Mouse (Mus musculus) limb, embryonic 11.5 days (tissue): ENCODE results near the gene Thada. TPM values are rescaled to one million over a fixed set of nuclear protein-coding genes. Genes with fewer than 3 reads are reported as not detected.

Source experiments
- ATAC-seq: fragments of 200-750 bp; cut with Nextera tagmentation; 2 replicates; pipeline ENCODE4 v1.8.0; 2017; ENCODE audit warnings: low read depth; ENCODE audit not compliant: insufficient number of reproducible peaks, low FRiP score, low TSS enrichment
- DNase-seq: peaks from one replicate; pipeline ENCODE4 v3.0.0-alpha.2; 2015; ENCODE audit warnings: low spot score
- H3K27ac ChIP-seq: fragments of 300-500 bp; sonication (generic); replicated peaks from 2 replicates; pipeline ENCODE4 v1.5.1; 2014; ENCODE audit warnings: low read depth, mild to moderate bottlenecking, low read length
- H3K27me3 ChIP-seq: fragments of 300-500 bp; sonication (generic); 2 replicates; pipeline ENCODE4 v1.6.1; 2014; ENCODE audit warnings: mild to moderate bottlenecking, low read length, mixed read lengths; ENCODE audit not compliant: control insufficient read depth, insufficient read depth
- H3K36me3 ChIP-seq: fragments of 300-500 bp; sonication (generic); 2 replicates; pipeline ENCODE4 v1.6.1; 2014; ENCODE audit warnings: mild to moderate bottlenecking, low read length, moderate library complexity, mixed read lengths; ENCODE audit not compliant: control insufficient read depth, insufficient read depth
- H3K4me1 ChIP-seq: fragments of 300-500 bp; sonication (generic); 2 replicates; pipeline ENCODE4 v1.6.1; 2014; ENCODE audit warnings: low read length, mixed read lengths; ENCODE audit not compliant: control insufficient read depth, insufficient read depth
- H3K4me2 ChIP-seq: fragments of 300-500 bp; sonication (generic); 2 replicates; pipeline ENCODE4 v1.6.1; 2014; ENCODE audit warnings: low read depth, mild to moderate bottlenecking, moderate library complexity; ENCODE audit not compliant: severe bottlenecking
- H3K4me3 ChIP-seq: fragments of 300-500 bp; sonication (generic); 2 replicates; pipeline ENCODE4 v1.5.1; 2014; ENCODE audit warnings: low read depth, low read length
- H3K9ac ChIP-seq: fragments of 300-500 bp; sonication (generic); 2 replicates; pipeline ENCODE4 v1.6.1; 2014; ENCODE audit warnings: mild to moderate bottlenecking, low read length
- H3K9me3 ChIP-seq: fragments of 300-500 bp; sonication (generic); 2 replicates; pipeline ENCODE4 v1.6.1; 2016; ENCODE audit warnings: low read length; ENCODE audit not compliant: control insufficient read depth
- WGBS: fragments of 180-500 bp; shearing (Covaris S2); extraction: QIAGEN DNeasy Blood & Tissue Kit; methylation state at CpG from one replicate; pipeline ENCODE4 v1.1.7; 2014; 5-methylcytosine and 5-hydroxymethylcytosine counted together
- polyA plus RNA-seq: library from polyadenylated mRNA; unstranded; fragments of >200 nt; fragmentation: Nextera tagmentation; extraction: Ambion mirVana; gene quantifications from 2 replicates; pipeline ENCODE4 v1.2.1, GENCODE M21; 2014

Thada gene
- polyA plus RNA-seq, 1 experiment from 2014 or later: 12.6 TPM

DNA sequence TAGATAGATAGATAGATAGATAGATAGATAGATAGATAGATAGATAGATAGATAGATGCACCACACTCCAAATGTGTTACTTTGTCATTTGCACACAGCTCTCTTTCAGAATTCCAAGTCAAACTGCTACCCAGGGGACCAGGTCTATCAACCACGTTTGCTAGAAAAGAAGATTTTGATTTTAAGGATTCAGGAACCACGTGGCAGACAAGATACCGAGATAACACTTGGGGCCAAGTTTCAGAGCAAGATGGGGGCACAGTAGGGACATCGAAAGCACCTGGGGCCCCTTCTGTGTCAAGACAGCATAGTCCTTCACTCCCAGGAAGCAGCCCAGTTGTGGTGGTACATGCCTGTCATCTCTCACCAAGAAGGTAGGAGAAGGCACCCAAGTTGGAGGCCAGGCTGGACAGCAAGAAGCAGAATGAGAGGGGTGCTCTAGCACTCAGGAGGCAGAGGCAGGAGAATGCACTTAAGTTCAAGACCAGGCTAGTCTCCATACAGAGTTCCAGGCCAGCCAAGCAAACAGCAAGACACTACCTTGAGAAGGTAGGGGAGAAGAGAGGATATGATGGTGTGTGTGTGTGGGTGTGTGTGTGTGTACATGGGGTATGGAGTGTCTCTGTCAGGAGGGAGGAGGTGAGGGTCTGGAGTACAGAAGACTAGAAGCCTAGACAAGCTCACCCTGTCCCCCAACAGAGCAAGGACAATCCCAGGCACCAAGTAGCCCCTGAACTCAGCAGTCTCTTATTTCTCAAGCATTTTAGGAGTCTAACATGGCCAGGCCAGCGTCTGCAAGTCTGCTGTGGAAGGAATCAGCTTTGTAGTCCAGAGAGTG is 321.0 kb downstream of the Thada start:
- DNase-seq (no peak), ATAC-seq (no peak)
- peaks cover 39% of the 10 kb centered on the region for H3K4me1 ChIP-seq
- H3K27ac ChIP-seq: no peak overlapping the region
- no peak overlapping the region for H3K4me2 ChIP-seq
- H3K9me3 ChIP-seq: no peaks in the 10 kb centered on the region
- no peak overlapping the region for H3K9ac ChIP-seq
- 79% methylated on average over 5 of the region's 5 CpGs for WGBS
- H3K4me3 ChIP-seq: no peak overlapping the region
- H3K27me3 ChIP-seq: no peaks in the 10 kb centered on the region
- no peaks in the 10 kb centered on the region for H3K36me3 ChIP-seq

DNA sequence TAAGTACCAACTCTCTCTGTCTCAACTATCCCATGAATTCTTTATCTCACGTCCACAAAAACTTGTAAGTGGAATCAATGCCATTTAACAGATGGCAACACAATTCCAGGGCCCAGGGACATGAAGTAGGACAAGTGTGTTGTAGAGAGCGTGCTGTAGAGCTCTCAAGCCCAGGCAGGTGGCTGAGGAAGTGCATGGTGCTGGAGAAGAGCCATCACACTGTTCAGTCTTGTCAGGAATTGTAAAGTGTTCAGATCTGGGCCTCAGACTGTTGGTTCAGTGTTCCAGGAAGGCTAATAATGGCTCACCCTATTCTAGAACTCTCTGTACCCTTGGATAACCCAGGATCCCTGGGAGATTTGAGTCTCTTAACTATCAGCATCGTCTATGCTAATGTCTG is 321.9 kb downstream of the Thada start:
- Histone ChIP-seq H3K4me3 (no peak overlapping the region), H3K27ac (no peak overlapping the region), H3K9me3 (no peaks in the 10 kb centered on the region), H3K9ac (no peak overlapping the region), H3K27me3 (no peaks in the 10 kb centered on the region), H3K36me3 (no peaks in the 10 kb centered on the region), H3K4me2 (no peak overlapping the region), H3K4me1 (peaks cover 32% of the 10 kb centered on the region)
- ATAC-seq: no peak
- no peak for DNase-seq
- WGBS: 92% methylated on average over 3 of the region's 3 CpGs

DNA sequence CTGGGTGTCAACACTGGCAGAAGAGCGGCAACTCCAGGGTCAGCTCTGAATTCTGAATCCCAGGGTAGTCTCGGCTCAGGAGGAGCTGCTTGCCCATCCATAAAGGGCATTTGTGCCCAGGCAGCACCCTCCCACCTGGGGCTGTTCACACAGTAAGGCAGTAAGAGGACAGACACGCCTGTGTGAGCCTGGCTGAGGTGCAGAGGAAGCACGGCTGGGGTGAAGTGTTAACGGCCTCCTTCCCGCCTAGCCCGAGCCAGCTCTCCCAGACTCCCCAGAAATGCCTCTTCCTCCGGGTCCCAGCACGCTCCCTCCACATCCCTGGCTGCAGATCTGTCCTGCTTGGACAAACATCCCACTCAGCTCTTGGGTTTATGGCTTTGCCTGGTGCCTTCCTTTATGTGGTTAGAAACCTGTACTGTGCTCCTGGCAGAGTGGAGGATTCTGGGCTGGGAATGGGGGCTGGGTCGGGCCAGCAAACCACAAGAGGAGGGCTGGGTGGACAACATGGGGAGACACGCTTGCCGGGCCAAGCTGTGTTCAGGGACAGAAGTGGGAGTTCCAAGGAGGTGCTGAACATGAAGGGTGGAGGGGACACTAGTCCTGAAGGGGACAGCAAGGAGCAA is 322.7 kb downstream of the Thada start:
- WGBS: 44% methylated on average over 12 of the region's 12 CpGs
- H3K4me2 ChIP-seq: no peak overlapping the region
- H3K27me3 ChIP-seq: no peaks in the 10 kb centered on the region
- H3K36me3 ChIP-seq: no peaks in the 10 kb centered on the region
- DNase-seq (no peak), ATAC-seq (no peak)
- H3K9ac ChIP-seq: peak overlapping the region; percentile 8; the same call in 1 of the 2 replicates
- no peak overlapping the region for H3K4me3 ChIP-seq
- H3K27ac ChIP-seq: peak overlapping the region; percentile 52; the same call in 1 of the 2 replicates
- peaks cover 24% of the 10 kb centered on the region for H3K4me1 ChIP-seq
- H3K9me3 ChIP-seq: no peaks in the 10 kb centered on the region

DNA sequence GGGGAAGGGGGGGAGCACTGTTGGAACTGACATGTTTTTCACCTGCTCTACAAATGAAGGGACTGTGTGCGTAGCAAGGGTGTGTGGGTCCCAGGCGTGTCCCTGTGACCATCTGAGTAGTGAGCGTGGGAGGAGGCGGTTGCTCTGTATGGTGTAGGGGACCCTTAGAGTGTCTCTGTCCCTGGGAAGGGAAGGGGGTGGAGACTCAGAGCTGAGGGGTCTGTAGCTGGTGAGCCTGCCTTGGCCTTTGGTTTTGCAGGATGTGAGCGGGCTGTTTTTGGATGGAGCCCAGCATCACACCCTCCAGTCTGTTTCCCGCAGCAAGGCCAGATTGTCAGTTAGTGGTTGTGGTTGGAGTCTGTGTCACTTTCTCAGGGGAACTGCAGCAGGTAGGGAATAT is 324.3 kb downstream of the Thada start:
- WGBS: 80% methylated on average over 6 of the region's 6 CpGs
- no peak for ATAC-seq
- H3K4me1 ChIP-seq: peaks cover 27% of the 10 kb centered on the region
- H3K27me3 ChIP-seq: no peaks in the 10 kb centered on the region
- no peak overlapping the region for H3K9ac ChIP-seq
- H3K27ac ChIP-seq: no peak overlapping the region
- H3K36me3 ChIP-seq: no peaks in the 10 kb centered on the region
- H3K4me2 ChIP-seq: no peak overlapping the region
- no peak overlapping the region for H3K4me3 ChIP-seq
- no peaks in the 10 kb centered on the region for H3K9me3 ChIP-seq
- DNase-seq: no peak

DNA sequence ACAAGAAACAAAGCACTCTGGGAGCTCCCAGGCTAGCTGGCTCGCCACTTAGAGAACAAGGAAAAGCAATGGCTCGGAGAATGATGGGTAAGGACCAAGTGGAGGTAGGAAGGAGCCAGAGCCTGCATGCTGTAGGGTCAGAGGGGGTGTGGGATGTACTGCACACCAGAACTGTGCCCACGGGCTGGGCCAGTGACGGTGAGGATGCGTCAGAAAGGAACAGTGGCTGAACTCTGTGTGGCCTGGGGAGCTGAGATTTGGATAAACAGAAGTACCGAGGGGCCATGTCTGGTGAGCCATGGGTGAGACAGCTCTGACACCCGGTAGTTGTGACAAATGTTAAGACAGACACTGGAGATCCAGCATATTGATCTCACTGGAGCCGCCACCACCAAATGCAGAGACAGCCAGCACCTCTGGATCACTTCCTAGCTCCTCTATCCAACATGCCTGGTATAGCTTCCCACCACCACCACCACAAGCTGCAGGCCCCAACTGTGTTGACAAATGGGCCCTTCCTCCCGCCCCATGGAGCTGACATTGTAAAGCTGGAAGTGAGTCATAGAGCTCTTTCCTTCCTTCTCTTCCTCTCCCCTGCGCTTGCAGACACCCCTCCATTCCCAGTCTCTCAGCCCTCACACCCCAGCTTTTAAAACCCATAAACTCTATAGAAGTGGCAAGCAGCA is 325.0 kb downstream of the Thada start:
- no peak for ATAC-seq
- H3K4me2 ChIP-seq: no peak overlapping the region
- no peak overlapping the region for H3K4me3 ChIP-seq
- no peaks in the 10 kb centered on the region for H3K9me3 ChIP-seq
- peaks cover 20% of the 10 kb centered on the region for H3K4me1 ChIP-seq
- H3K27me3 ChIP-seq: no peaks in the 10 kb centered on the region
- H3K27ac ChIP-seq: no peak overlapping the region
- DNase-seq: no peak
- H3K9ac ChIP-seq: no peak overlapping the region
- WGBS: 63% methylated on average over 10 of the region's 10 CpGs
- H3K36me3 ChIP-seq: no peaks in the 10 kb centered on the region

Other genes starting within 250 kb of the Thada start
- gene Plekhh2, start 45.7 kb upstream of the Thada start, polyA plus RNA-seq: 5.7 and 6.4 TPM in 2 replicates
- 40.0 and 42.0 TPM in 2 replicates for gene Dync2li1, start 160.3 kb upstream of the Thada start, polyA plus RNA-seq
- 0.07 and 0.09 TPM in 2 replicates for gene Abcg8, start 210.1 kb upstream of the Thada start, polyA plus RNA-seq
- 0.96 and 1.1 TPM in 2 replicates for gene Abcg5, start 216.8 kb upstream of the Thada start, polyA plus RNA-seq